Mouse (Mus musculus) ES-E14 (cell line): ENCODE results near the gene Acoxl. TPM values are rescaled to one million over a fixed set of nuclear protein-coding genes. Genes with fewer than 3 reads are reported as not detected.

Experiments
- DNase-seq: peaks from one replicate; pipeline ENCODE4 v3.0.0-alpha.2; 2013; ENCODE audit warnings: low read depth, low spot score
- H3K27ac ChIP-seq: 2 replicates; pipeline ENCODE4 v1.5.1; 2012; ENCODE audit warnings: low read depth, mild to moderate bottlenecking, low read length, moderate library complexity, mixed read lengths; ENCODE audit not compliant: poor library complexity, insufficient read depth, severe bottlenecking
- H3K36me3 ChIP-seq: 2 replicates; pipeline ENCODE4 v1.6.1; 2012; ENCODE audit warnings: mild to moderate bottlenecking, low read length, moderate library complexity, mixed read lengths; ENCODE audit not compliant: control insufficient read depth, poor library complexity, insufficient read depth, severe bottlenecking
- H3K4me1 ChIP-seq, 2 experiments: fragments of 150-350 bp in 1 of 2; sonication (generic) in 1 of 2; 2 replicates each; pipeline ENCODE4 v1.6.1; 2012; ENCODE audit warnings: low read length in 2 of 2, mild to moderate bottlenecking in 1 of 2, mixed read lengths in 1 of 2; ENCODE audit not compliant: control insufficient read depth in 2 of 2, insufficient read depth in 2 of 2, poor library complexity in 1 of 2
- H3K4me3 ChIP-seq, 2 experiments: fragments of 150-350 bp in 1 of 2; sonication (generic) in 1 of 2; 2 replicates each; pipeline ENCODE4 v1.5.1; 2012; ENCODE audit warnings: low read length in 2 of 2, low read depth in 1 of 2, mild to moderate bottlenecking in 1 of 2, mixed read lengths in 1 of 2; ENCODE audit not compliant: insufficient read depth in 1 of 2, poor library complexity in 1 of 2, severe bottlenecking in 1 of 2
- H3K9ac ChIP-seq: 2 replicates; pipeline ENCODE4 v1.6.1; 2012; ENCODE audit warnings: low read depth, mild to moderate bottlenecking, low read length, mixed read lengths; ENCODE audit not compliant: poor library complexity, insufficient read depth, severe bottlenecking
- H3K9me3 ChIP-seq: fragments of 150-350 bp; sonication (generic); 2 replicates; pipeline ENCODE4 v1.6.1; 2012; ENCODE audit warnings: low read depth, mild to moderate bottlenecking, low read length; ENCODE audit not compliant: control insufficient read depth, insufficient read depth
- CHD2 ChIP-seq: IDR thresholded peaks from 2 replicates; pipeline ENCODE4 v1.6.1; 2014; ENCODE audit warnings: mild to moderate bottlenecking, low read depth, low read length, inconsistent platforms
- HCFC1 ChIP-seq: IDR thresholded peaks from 2 replicates; pipeline ENCODE4 v1.6.1; 2012; ENCODE audit warnings: low read length, inconsistent platforms, borderline replicate concordance; ENCODE audit not compliant: insufficient read depth
- MAFK ChIP-seq: IDR thresholded peaks from 2 replicates; pipeline ENCODE4 v1.6.1; 2014; ENCODE audit warnings: mild to moderate bottlenecking, low read depth, low read length, inconsistent platforms; ENCODE audit not compliant: insufficient read depth
- ZC3H11A ChIP-seq: IDR thresholded peaks from 2 replicates; pipeline ENCODE4 v1.6.1; 2012; ENCODE audit warnings: low read depth, mild to moderate bottlenecking, inconsistent platforms, low read length, borderline replicate concordance
- ZNF384 ChIP-seq: IDR thresholded peaks from 2 replicates; pipeline ENCODE4 v1.6.1; 2012; ENCODE audit warnings: low read depth, low read length, inconsistent platforms
- in situ Hi-C, 2 experiments: fragments of 600-800 bp; cut with MboI; formaldehyde crosslinking; loops; one replicate each; pipeline ENCODE4 v1.15.1; 2025; ENCODE audit warnings: low sequenced_read_pairs in 2 of 2, inconsistent platforms in 1 of 2; ENCODE audit not compliant: unreplicated experiment in 2 of 2
- total RNA-seq: library from RNA; depleted of rRNA; stranded (reverse); fragments of 300-350 nt; gene quantifications from 2 replicates; pipeline ENCODE4 v1.2.3, GENCODE M21; 2012

Gene Acoxl
- total RNA-seq, 1 experiment: 0.98 TPM

DNA sequence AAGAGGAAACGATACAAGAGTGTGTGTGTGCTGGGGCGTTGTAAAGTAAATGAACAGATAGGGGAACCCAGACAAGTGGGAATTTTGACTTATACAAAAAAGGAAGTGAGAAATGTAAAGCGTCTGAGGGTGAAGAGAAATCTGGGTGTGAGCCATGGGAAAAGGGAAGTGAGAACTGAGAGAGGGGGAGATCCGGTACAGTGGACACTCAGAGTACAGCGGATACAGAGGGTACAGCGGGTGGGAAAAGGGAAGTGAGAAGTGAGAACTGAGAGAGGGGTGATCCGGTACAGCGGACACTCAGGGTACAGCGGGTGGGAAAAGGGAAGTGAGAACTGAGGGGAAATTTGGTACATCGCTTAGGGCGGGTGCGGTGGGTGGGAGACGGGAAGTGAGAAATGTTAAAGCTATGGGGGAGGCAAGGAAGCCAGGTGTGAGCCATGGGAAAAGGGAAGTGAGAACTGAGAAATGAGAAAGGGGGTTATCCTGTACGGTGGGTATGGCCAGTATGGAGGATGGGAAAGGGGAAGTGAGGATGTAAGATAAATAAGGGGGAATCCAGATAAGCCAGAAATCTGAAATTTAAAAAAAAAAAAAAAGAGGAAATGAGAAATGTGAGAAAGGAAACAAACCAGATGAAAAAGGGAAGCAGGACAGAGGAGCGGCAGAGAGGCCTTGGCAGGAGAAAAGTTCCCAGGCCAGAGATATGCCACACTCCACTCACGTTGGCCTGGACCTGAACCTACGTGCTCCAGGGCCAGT, 170.2 kb downstream of the Acoxl start:
- no peaks in the 10 kb centered on the region for H3K4me1 ChIP-seq
- H3K36me3 ChIP-seq: no peaks in the 10 kb centered on the region
- no peak overlapping the region for H3K27ac ChIP-seq
- TF ChIP-seq ZNF384: no peak
- TF ChIP-seq MAFK: no peak
- TF ChIP-seq CHD2: no peak
- TF ChIP-seq ZC3H11A: no peak
- no peak for TF ChIP-seq HCFC1
- no peak for DNase-seq
- H3K9ac ChIP-seq: no peak overlapping the region
- in situ Hi-C loops: no loop called here
- H3K4me3 ChIP-seq: no peak overlapping the region
- H3K9me3 ChIP-seq: no peaks in the 10 kb centered on the region

DNA sequence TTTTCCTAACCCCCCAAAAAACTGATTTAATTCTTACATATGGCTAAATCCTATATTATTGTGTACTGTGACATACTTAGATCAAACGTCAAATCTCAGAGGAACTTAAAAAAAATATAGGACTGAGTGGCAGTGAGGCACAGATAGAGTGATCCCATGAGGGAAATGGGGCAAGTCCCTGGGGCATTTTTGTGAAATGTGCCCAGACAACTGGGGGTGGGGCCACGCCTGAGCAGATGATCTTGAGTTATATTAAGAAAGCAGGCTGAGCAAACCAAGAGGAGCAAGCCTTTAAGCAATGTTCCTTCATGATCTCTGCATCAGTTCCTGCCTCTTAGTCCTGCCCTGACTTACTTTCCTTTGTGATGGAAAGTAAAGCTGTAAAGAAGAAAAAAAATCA, 175.9 kb downstream of the Acoxl start:
- in situ Hi-C loops: no loop called here
- Histone ChIP-seq H3K27ac (no peak overlapping the region), H3K9me3 (no peaks in the 10 kb centered on the region), H3K9ac (no peak overlapping the region), H3K4me3 (no peak overlapping the region), H3K4me1 (no peaks in the 10 kb centered on the region), H3K36me3 (no peaks in the 10 kb centered on the region)
- TF ChIP-seq ZC3H11A (no peak), MAFK (no peak), ZNF384 (no peak), HCFC1 (no peak), CHD2 (no peak)
- DNase-seq: no peak

DNA sequence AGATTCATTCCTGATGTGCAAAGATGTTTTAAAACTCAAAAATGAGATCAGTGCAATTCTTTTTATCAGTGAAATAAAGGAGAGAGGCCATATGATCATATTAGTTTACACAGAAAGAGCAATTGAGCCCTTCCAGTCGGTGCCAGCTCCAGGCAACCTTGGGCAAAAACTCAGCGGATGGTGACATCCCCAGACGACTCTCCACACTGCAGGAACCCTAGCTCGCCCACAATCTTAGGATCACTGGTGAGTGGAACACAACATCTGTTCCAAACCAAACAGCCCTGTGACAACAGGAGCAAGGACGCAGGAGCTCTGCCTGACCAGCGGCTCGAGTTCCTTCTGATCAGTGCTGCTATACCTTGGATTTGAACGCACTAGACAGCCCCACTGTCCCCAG, 176.9 kb downstream of the Acoxl start:
- Histone ChIP-seq H3K9me3 (no peaks in the 10 kb centered on the region), H3K27ac (no peak overlapping the region), H3K9ac (no peak overlapping the region), H3K36me3 (no peaks in the 10 kb centered on the region), H3K4me1 (no peaks in the 10 kb centered on the region), H3K4me3 (no peak overlapping the region)
- TF ChIP-seq ZNF384 (no peak), MAFK (no peak), CHD2 (no peak), HCFC1 (no peak), ZC3H11A (no peak)
- DNase-seq: no peak
- in situ Hi-C loops: no loop called here

DNA sequence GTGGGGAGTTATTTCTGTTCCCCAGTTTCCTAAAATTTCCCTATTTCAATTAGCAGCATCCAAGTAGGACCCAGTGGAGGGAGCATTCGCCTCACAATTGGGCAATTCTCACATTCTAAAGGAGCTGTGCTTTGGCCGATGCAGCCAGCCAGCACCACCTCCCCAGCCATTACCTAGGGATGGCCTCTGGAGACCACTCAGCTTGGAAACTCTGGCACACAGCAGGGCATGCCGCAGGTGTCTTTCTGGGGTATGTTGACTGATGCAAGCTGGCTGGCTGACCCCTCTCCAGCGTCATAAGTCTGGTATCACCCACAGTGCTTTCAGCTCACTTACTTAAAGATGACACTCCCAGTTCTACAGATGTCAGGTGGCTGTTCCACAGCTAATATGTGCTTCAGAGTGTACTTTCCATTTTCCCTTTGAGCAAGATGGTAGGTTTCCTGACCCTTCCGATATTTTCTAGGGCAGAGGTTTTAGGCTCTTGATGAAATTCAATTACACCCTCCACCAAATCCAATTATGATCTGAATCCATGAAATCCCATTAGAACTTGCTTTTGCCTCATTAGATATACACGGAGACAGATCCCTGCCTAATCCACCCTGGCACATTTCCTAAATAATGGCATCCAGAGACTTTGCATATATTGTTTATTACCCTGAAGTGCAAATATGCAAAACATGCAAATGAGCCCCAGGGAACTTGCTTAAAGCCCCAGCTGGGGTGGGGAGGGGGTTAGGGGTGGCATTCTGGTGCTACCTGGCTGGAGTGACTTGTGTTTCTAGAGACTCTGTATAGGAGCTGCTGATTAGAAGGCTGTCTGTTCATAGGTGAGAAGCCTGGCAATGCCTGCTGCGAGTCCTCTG, 181.6 kb downstream of the Acoxl start:
- Histone ChIP-seq H3K9me3 (no peaks in the 10 kb centered on the region), H3K36me3 (no peaks in the 10 kb centered on the region), H3K4me1 (no peaks in the 10 kb centered on the region), H3K4me3 (no peak overlapping the region), H3K27ac (no peak overlapping the region), H3K9ac (no peak overlapping the region)
- in situ Hi-C loops: no loop called here
- DNase-seq: no peak
- TF ChIP-seq MAFK (no peak), HCFC1 (no peak), CHD2 (no peak), ZNF384 (no peak), ZC3H11A (no peak)
